Mouse (Mus musculus) kidney, postnatal 4 days (tissue): ENCODE data around the gene Tbx20.
A peak's percentile ranks its signal among the peaks of the same experiment; 100 is the strongest.

Source experiments
- DNase-seq, 2 experiments: peaks; one replicate each; pipeline ENCODE4 v3.0.0; 2021; ENCODE audit warnings: mixed read lengths in 2 of 2

Gene Tbx20

DNA sequence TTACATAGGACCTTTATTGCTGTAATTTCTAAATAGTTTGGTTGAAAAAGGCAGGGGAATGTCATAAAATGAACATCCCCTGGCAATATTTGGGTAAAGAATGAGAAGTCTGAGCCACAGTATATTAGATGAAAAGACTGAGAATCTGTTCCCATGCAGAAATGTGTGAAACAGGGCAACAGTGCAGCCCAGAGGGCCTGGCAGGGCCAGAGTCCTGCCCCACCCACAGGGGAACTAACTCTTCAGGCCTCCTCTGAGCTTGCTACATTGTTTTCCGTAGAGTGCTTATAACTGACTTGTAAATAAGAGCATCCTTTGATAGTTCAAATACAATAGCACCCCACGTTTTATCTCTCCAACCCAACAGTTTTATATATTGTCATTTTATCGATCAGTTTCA is 7.0 kb downstream of the Tbx20 start:
- no peak for DNase-seq

GRCm38 (mm10) chr9:24765572-24765971 is 8.5 kb downstream of the Tbx20 start:
- DNase-seq = no peak

- no peak for DNase-seq
Measured at GRCm38 (mm10) chr9:24760461-24760860, 13.6 kb downstream of the Tbx20 start.

- DNase-seq = no peak
Measured at GRCm38 (mm10) chr9:24744958-24745357, 29.1 kb downstream of the Tbx20 start.

DNA sequence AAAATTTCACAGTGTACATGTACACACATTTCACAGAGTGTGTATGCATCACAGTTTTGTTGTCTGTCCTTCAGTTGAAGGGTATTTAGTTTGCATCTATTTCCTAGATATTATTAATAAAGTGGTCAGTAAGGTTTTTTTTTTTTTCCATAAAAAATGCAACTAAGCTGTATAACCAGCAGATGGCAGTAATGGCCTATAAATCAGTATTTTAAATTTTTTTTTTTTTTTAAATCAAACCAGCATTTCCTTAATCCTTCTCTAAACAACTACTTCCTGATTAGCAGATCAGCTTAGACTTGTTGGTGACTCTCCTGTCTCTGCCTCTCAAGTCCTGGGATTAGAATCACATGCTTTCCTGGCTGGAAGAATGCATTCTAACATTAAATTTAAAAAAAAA is 72.9 kb downstream of the Tbx20 start:
- no peak for DNase-seq

DNA sequence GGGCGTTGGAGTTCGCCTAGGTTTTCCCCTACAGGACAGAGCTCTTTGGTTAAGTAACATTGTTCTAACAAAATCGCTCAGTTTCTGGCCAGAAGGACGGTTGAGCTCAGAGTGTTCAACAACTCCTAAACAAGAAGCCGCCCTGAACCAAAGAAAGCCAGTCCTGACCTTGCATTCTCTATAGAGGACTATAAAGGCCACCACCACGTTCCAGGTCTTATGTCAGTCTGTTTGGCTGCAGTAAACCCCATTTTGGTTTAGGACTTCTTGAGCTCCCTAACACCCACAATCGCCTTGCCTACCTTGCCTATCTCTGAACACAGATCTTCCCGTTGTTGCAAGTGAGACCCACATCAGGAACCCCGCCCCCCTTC is 77.7 kb downstream of the Tbx20 start:
- DNase-seq = no peak

- peak; percentile 48 to 58 for DNase-seq
Measured at GRCm38 (mm10) chr9:24695700-24696404, 78.3 kb downstream of the Tbx20 start, which contains the start of gene Dpy19l2. Gene Dpy19l2, minus strand, starts transcription at chr9:24696293.
